Mouse (Mus musculus): ENCODE data around the gene Slc15a4. TPM values are rescaled to one million over a fixed set of nuclear protein-coding genes. Genes with fewer than 3 reads are reported as not detected.

Slc15a4 gene
- polyA plus RNA-seq, 1 experiment from 2014 or later = 17.6 TPM

GRCm38 (mm10) chr5:127595676-127596075 lies 37.0 kb downstream of the Slc15a4 start:
- Histone ChIP-seq H3K4me3 (ENCODE audit: low read depth, low read length) (no peak overlapping the region), H3K36me3 (ENCODE audit: control insufficient read depth, insufficient read depth, low read length) (peaks cover 39% of the 10 kb centered on the region), H3K4me1 (replicated peaks; ENCODE audit: control insufficient read depth, insufficient read depth, low read length) (no peaks in the 10 kb centered on the region), H3K27me3 (replicated peaks; ENCODE audit: control insufficient read depth, insufficient read depth, low read length) (no peaks in the 10 kb centered on the region), H3K9ac (ENCODE audit: low read depth, low read length) (no peak overlapping the region), H3K27ac (ENCODE audit: low read depth, low read length) (no peak overlapping the region), H3K9me3 (ENCODE audit: control insufficient read depth, low read length) (no peaks in the 10 kb centered on the region), H3K4me2 (no peak overlapping the region)
- DNase-seq (ENCODE audit: low spot score) (no peak), ATAC-seq (replicated peaks; ENCODE audit: low FRiP score) (no peak)
- WGBS = 86% methylated on average over 3 of the region's 3 CpGs

GRCm38 (mm10) chr5:127592854-127593253 lies 39.8 kb downstream of the Slc15a4 start:
- Histone ChIP-seq H3K9me3 (ENCODE audit: control insufficient read depth, low read length) (no peaks in the 10 kb centered on the region), H3K4me2 (no peak overlapping the region), H3K27ac (ENCODE audit: low read depth, low read length) (no peak overlapping the region), H3K27me3 (replicated peaks; ENCODE audit: control insufficient read depth, insufficient read depth, low read length) (no peaks in the 10 kb centered on the region), H3K4me3 (ENCODE audit: low read depth, low read length) (no peak overlapping the region), H3K36me3 (ENCODE audit: control insufficient read depth, insufficient read depth, low read length) (peaks cover 26% of the 10 kb centered on the region), H3K9ac (ENCODE audit: low read depth, low read length) (no peak overlapping the region), H3K4me1 (replicated peaks; ENCODE audit: control insufficient read depth, insufficient read depth, low read length) (no peaks in the 10 kb centered on the region)
- no peak for DNase-seq (ENCODE audit: low spot score)
- no peak for ATAC-seq (replicated peaks; ENCODE audit: low FRiP score)
- 82% methylated on average over 6 of the region's 6 CpGs for WGBS

- DNase-seq (ENCODE audit: low spot score) = no peak
- WGBS = 76% methylated on average over 5 of the region's 5 CpGs
- no peak for ATAC-seq (replicated peaks; ENCODE audit: low FRiP score)
- Histone ChIP-seq H3K4me3 (ENCODE audit: low read depth, low read length) (no peak overlapping the region), H3K9ac (ENCODE audit: low read depth, low read length) (no peak overlapping the region), H3K4me2 (no peak overlapping the region), H3K27me3 (replicated peaks; ENCODE audit: control insufficient read depth, insufficient read depth, low read length) (no peaks in the 10 kb centered on the region), H3K27ac (ENCODE audit: low read depth, low read length) (no peak overlapping the region), H3K4me1 (replicated peaks; ENCODE audit: control insufficient read depth, insufficient read depth, low read length) (no peaks in the 10 kb centered on the region), H3K36me3 (ENCODE audit: control insufficient read depth, insufficient read depth, low read length) (peaks cover 26% of the 10 kb centered on the region), H3K9me3 (ENCODE audit: control insufficient read depth, low read length) (no peaks in the 10 kb centered on the region)
Observed at GRCm38 (mm10) chr5:127592406-127592805, 40.3 kb downstream of the Slc15a4 start.

GRCm38 (mm10) chr5:127587854-127588253 lies 44.8 kb downstream of the Slc15a4 start:
- ATAC-seq (replicated peaks; ENCODE audit: low FRiP score) (no peak), DNase-seq (ENCODE audit: low spot score) (no peak)
- H3K4me3 ChIP-seq (ENCODE audit: low read depth, low read length) = no peak overlapping the region
- WGBS = 66% methylated on average over 6 of the region's 6 CpGs
- no peak overlapping the region for H3K27ac ChIP-seq (ENCODE audit: low read depth, low read length)
- H3K9me3 ChIP-seq (ENCODE audit: control insufficient read depth, low read length) = no peaks in the 10 kb centered on the region
- H3K9ac ChIP-seq (ENCODE audit: low read depth, low read length) = no peak overlapping the region
- no peak overlapping the region for H3K4me2 ChIP-seq
- no peaks in the 10 kb centered on the region for H3K27me3 ChIP-seq (replicated peaks; ENCODE audit: control insufficient read depth, insufficient read depth, low read length)
- no peaks in the 10 kb centered on the region; the same call in 1 of the 2 replicates for H3K36me3 ChIP-seq (ENCODE audit: control insufficient read depth, insufficient read depth, low read length)
- H3K4me1 ChIP-seq (replicated peaks; ENCODE audit: control insufficient read depth, insufficient read depth, low read length) = no peaks in the 10 kb centered on the region

- DNase-seq (ENCODE audit: low spot score) (no peak), ATAC-seq (replicated peaks; ENCODE audit: low FRiP score) (no peak)
- 72% methylated on average over 8 of the region's 8 CpGs for WGBS
- H3K4me1 ChIP-seq (replicated peaks; ENCODE audit: control insufficient read depth, insufficient read depth, low read length) = no peaks in the 10 kb centered on the region
- H3K4me2 ChIP-seq = no peak overlapping the region
- H3K4me3 ChIP-seq (ENCODE audit: low read depth, low read length) = no peak overlapping the region
- no peak overlapping the region for H3K27ac ChIP-seq (ENCODE audit: low read depth, low read length)
- no peaks in the 10 kb centered on the region for H3K36me3 ChIP-seq (ENCODE audit: control insufficient read depth, insufficient read depth, low read length)
- H3K27me3 ChIP-seq (replicated peaks; ENCODE audit: control insufficient read depth, insufficient read depth, low read length) = no peaks in the 10 kb centered on the region
- H3K9ac ChIP-seq (ENCODE audit: low read depth, low read length) = no peak overlapping the region
- no peaks in the 10 kb centered on the region for H3K9me3 ChIP-seq (ENCODE audit: control insufficient read depth, low read length)
Observed at GRCm38 (mm10) chr5:127583658-127584057, 49.0 kb downstream of the Slc15a4 start.

GRCm38 (mm10) chr5:127577419-127577818 lies 55.3 kb downstream of the Slc15a4 start:
- ATAC-seq (replicated peaks; ENCODE audit: low FRiP score) (no peak), DNase-seq (ENCODE audit: low spot score) (no peak)
- 51% methylated on average over 8 of the region's 8 CpGs for WGBS
- no peaks in the 10 kb centered on the region for H3K36me3 ChIP-seq (ENCODE audit: control insufficient read depth, insufficient read depth, low read length)
- H3K27ac ChIP-seq (ENCODE audit: low read depth, low read length) = no peak overlapping the region
- no peak overlapping the region for H3K9ac ChIP-seq (ENCODE audit: low read depth, low read length)
- no peak overlapping the region for H3K4me2 ChIP-seq
- no peaks in the 10 kb centered on the region for H3K9me3 ChIP-seq (ENCODE audit: control insufficient read depth, low read length)
- no peaks in the 10 kb centered on the region for H3K27me3 ChIP-seq (replicated peaks; ENCODE audit: control insufficient read depth, insufficient read depth, low read length)
- no peak overlapping the region for H3K4me3 ChIP-seq (ENCODE audit: low read depth, low read length)
- no peaks in the 10 kb centered on the region for H3K4me1 ChIP-seq (replicated peaks; ENCODE audit: control insufficient read depth, insufficient read depth, low read length)

- WGBS = 83% methylated on average over 6 of the region's 6 CpGs
Observed at GRCm38 (mm10) chr5:127567165-127567741, 65.4 kb downstream of the Slc15a4 start.

GRCm38 (mm10) chr5:127561086-127561485 lies 71.6 kb downstream of the Slc15a4 start:
- Histone ChIP-seq H3K27me3 (replicated peaks; ENCODE audit: control insufficient read depth, insufficient read depth, low read length) (no peaks in the 10 kb centered on the region), H3K27ac (ENCODE audit: low read depth, low read length) (no peak overlapping the region), H3K4me3 (ENCODE audit: low read depth, low read length) (no peak overlapping the region), H3K9ac (ENCODE audit: low read depth, low read length) (no peak overlapping the region), H3K9me3 (ENCODE audit: control insufficient read depth, low read length) (no peaks in the 10 kb centered on the region), H3K36me3 (ENCODE audit: control insufficient read depth, insufficient read depth, low read length) (no peaks in the 10 kb centered on the region), H3K4me2 (no peak overlapping the region), H3K4me1 (replicated peaks; ENCODE audit: control insufficient read depth, insufficient read depth, low read length) (no peaks in the 10 kb centered on the region)
- DNase-seq (ENCODE audit: low spot score) (no peak), ATAC-seq (replicated peaks; ENCODE audit: low FRiP score) (no peak)
- 76% methylated on average over 3 of the region's 3 CpGs for WGBS

More at GRCm38 (mm10) chr5:127567165-127567741, 65.4 kb downstream of the Slc15a4 start:
- Histone ChIP-seq H3K27ac (ENCODE audit: low read depth, low read length) (no peak overlapping the region), H3K9me3 (ENCODE audit: control insufficient read depth, low read length) (no peaks in the 10 kb centered on the region), H3K27me3 (replicated peaks; ENCODE audit: control insufficient read depth, insufficient read depth, low read length) (no peaks in the 10 kb centered on the region), H3K4me1 (replicated peaks; ENCODE audit: control insufficient read depth, insufficient read depth, low read length) (no peaks in the 10 kb centered on the region), H3K4me2 (no peak overlapping the region), H3K9ac (ENCODE audit: low read depth, low read length) (no peak overlapping the region), H3K4me3 (ENCODE audit: low read depth, low read length) (no peak overlapping the region), H3K36me3 (ENCODE audit: control insufficient read depth, insufficient read depth, low read length) (no peaks in the 10 kb centered on the region)
- DNase-seq (ENCODE audit: low spot score) = no peak
- ATAC-seq (replicated peaks; ENCODE audit: low FRiP score) = no peak

GRCm38 (mm10) chr5:127548136-127548535 lies 84.6 kb downstream of the Slc15a4 start:
- Histone ChIP-seq H3K4me1 (replicated peaks; ENCODE audit: control insufficient read depth, insufficient read depth, low read length) (no peaks in the 10 kb centered on the region), H3K27ac (ENCODE audit: low read depth, low read length) (no peak overlapping the region), H3K36me3 (ENCODE audit: control insufficient read depth, insufficient read depth, low read length) (no peaks in the 10 kb centered on the region), H3K9me3 (ENCODE audit: control insufficient read depth, low read length) (no peaks in the 10 kb centered on the region), H3K9ac (ENCODE audit: low read depth, low read length) (no peak overlapping the region), H3K27me3 (replicated peaks; ENCODE audit: control insufficient read depth, insufficient read depth, low read length) (no peaks in the 10 kb centered on the region), H3K4me2 (no peak overlapping the region), H3K4me3 (ENCODE audit: low read depth, low read length) (no peak overlapping the region)
- 60% methylated on average over 2 of the region's 2 CpGs for whole genome bisulfite sequencing
- ATAC-seq (replicated peaks; ENCODE audit: low FRiP score) (no peak), DNase-seq (ENCODE audit: low spot score) (no peak)

Measured in liver, embryonic 11.5 days (tissue).